Mouse (Mus musculus): ENCODE results near the gene Exosc10.

Exosc10 gene

GRCm38 (mm10) chr4:148558297-148559000 lies at the start of gene Exosc10:
Gene Exosc10 (plus strand): TSS chr4:148558429.
- peak; percentile 90 for DNase-seq

GRCm38 (mm10) chr4:148509450-148510084 lies 48.7 kb upstream of the Exosc10 start:
- DNase-seq: no peak

DNA sequence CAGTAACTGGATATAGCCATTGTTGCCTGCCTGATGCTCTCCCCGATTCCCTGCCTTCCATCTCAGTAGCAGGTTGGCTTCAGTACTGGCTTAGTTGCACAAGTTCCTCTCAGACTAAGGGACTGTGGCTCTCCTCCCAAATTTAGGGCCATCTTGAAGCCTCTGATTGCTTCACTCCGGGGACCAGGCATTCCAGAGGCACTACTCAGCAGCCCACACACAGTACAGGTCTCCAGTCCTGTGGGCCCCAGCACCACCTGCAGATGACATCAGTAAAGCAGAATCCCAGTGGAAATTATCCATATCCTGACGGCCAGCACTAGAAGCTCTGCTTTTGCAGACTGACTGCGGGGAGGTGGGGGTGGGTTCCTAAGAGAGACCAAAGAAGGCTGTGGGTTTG lies 47.5 kb upstream of the Exosc10 start:
- DNase-seq: no peak

- no peak for DNase-seq
Observed at GRCm38 (mm10) chr4:148511334-148511733, 46.9 kb upstream of the Exosc10 start.

DNA sequence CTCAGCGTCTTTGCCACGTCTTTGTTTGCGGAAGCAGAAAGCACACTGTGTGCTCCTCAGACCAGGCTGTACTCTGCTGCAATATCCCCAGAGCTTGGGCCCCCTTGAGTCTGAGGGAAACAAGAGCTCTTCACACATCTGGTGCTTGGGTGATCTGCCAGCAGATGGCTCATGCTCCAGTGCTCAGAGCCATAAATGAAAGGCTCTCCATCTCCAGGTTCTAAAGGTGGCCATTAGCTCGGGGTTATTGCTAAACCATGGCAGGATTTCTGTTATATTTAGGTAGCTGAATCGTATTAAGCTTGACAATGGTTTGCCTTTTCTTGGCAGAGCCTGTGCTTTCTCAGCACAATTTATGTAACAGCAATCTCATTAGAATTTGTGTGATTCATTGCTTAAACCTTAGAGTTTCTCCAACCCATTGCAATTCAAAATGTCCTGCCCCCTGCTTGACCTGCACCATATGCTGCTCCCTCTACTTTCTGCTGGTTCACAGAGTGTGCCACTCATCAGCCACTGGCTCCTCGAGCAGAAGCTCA lies 45.1 kb upstream of the Exosc10 start:
- DNase-seq: no peak

DNA sequence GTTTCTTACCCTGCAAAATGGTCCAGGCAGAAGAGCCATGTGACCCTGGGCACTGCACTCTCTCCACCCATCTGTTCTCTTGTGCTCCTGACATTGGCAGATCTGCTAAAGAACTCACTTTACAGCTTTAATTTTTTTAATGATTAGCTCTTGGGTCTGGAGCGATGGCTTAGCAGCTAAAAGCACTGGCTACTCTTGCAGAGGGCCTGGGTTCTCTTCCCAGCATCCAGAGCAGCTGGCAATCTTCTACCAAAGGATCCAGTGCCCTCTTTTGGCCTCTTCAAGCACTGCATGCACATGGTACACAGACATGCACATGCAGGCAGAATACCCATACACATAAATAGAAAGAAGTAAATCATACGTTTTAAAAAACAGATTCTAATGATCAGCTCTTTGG lies 42.9 kb upstream of the Exosc10 start:
- DNase-seq: peak; percentile 33

- DNase-seq: no peak
Observed at GRCm38 (mm10) chr4:148517809-148518208, 40.4 kb upstream of the Exosc10 start.

DNA sequence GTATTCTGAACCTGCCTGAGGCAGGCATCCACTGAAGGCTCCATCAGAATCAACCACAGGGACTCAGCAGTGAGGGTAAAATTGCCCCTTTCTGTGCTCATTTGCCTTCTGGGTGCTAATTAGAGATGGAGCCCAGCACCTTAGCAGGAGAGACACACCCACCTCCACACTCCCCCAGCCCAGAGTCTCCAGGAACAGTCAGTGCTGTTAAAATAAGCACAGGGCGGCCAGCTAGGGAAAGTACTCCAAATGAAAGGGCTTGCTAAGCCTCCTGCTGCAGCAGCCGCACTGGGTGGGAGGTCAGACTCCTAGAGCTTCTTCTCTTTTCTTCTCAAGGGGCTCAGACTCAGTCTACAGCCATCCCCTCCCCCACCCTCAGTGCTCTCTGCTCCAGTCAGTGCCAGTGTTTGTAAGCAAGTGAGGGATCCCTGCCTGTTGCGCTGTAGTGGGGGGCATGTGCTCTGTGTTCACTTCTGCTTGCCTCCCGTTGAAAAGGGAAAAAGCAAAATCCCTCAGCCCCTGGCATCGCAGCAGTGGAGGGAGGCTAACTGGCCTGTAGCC lies 39.9 kb upstream of the Exosc10 start:
- DNase-seq: no peak

GRCm38 (mm10) chr4:148523538-148523937 lies 34.7 kb upstream of the Exosc10 start:
- DNase-seq: no peak

GRCm38 (mm10) chr4:148527158-148527910 lies 30.9 kb upstream of the Exosc10 start:
- no peak for DNase-seq

DNA sequence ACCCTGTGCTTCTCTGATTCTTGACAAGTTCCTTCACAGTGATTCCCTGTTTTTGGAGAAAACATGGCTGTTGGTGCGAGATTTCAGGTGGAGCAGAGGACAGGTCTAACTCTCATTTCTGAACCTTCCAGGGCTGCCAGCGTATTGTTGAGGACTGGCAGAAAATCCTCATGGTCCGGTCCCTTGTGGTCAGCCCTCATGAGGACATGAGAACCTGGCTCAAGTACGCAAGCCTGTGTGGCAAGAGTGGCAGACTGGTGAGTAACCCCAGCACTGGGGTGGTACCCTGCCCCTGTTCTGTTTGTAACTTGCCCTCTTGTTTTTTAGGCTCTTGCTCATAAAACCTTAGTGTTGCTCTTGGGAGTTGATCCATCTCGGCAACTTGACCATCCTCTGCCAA lies 27.9 kb upstream of the Exosc10 start:
- no peak for DNase-seq

DNA sequence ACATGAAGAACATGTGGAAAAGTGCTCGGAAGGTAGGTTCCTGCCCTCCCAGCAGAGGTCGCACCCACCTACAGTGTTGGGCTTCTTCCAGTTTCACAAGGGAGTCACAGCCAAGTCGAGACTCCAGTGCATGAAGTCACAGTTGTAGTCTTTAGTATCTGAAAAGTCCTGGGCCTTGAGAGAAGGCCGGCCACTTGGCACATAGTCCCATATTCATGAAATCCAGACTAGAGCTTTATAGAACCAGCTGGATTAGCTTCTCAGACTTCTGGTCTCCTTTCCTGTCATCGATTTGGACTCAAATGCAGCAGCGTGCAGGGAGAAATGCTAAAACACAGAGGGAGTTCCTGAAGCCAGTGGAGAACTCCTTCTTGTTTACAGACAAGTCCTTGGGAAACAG lies 27.5 kb upstream of the Exosc10 start:
- DNase-seq: no peak

DNA sequence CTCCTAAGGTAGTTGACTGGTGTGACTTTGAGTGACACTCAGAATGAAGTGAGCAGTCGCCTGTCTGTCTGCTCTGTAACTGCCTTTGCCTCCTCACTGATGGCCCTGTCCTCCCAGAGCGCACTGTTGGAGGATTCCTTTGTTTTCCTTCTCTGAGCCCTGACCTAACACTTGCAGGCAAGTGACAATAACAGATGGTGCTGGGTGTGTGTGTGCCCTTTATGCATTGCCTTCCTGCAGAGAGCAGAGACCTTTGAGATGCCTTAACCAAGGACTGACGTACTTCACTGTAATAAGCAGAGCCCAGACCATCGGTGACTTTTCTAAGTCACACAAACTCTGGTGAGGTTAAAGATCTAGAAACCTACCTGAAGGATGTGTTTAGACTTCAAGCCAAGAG lies 26.9 kb upstream of the Exosc10 start:
- DNase-seq: no peak

GRCm38 (mm10) chr4:148532516-148532915 lies 25.7 kb upstream of the Exosc10 start:
- no peak for DNase-seq

GRCm38 (mm10) chr4:148533613-148534328 lies 24.5 kb upstream of the Exosc10 start:
- no peak for DNase-seq

DNA sequence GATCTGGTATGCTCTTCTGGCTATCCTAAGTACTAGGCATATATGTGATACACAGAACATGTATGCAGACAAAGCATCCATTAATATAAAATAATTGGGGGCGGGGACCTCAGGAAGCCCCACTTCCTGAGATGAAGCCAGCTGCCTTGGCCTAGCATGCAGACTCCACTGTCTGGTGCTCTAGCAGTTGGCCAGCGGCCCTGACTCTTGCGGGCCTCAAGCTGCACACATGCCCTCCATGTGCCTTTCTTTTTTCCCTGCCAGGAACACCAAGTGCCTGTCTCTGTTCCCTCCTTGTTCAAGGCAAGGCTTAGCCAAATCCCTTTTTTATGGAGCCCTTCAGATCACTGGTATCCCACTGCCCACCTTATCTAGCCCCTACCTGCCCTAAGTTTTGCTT lies 22.4 kb upstream of the Exosc10 start:
- DNase-seq: no peak

DNA sequence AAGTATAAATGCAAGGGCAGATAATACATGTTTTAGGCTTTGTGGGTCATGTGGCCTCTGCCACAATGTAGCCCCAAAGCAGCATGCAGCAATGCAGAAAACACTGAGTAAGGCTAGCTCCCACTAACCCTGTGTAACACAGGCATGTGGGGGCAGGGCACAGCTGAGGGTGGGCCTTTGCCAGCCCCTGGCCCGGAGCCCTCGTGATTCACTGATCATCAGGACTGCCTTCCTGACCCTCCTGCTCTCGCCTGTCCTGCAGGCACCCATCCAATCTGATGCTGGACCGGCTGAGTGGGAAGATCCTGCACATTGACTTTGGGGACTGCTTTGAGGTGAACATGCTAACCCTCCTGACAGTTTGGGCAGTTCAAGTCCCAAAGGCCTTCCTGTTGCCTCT lies 9.1 kb upstream of the Exosc10 start:
- no peak for DNase-seq

GRCm38 (mm10) chr4:148557766-148558165 lies 463 bp upstream of the Exosc10 start:
- no peak for DNase-seq

DNA sequence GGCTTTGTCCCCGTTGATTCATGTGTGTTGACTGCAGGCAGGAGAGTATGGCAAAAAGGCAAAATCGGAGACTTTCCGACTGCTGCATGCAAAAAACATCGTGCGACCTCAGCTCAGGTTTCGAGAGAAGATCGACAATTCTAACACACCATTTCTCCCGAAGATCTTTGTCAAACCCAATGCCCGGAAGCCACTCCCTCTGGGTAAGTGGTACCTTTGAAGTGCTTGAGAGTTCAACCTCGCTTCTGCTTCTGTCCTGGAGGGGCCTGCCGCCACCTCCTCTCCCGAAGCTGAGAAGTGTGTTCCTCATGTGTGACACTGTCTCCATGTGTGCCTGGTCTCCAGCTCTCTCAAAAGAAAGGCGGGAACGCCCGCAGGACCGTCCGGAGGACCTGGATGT lies 4.4 kb downstream of the Exosc10 start:
- DNase-seq: no peak

GRCm38 (mm10) chr4:148563595-148563994 lies 5.4 kb downstream of the Exosc10 start:
- no peak for DNase-seq

DNA sequence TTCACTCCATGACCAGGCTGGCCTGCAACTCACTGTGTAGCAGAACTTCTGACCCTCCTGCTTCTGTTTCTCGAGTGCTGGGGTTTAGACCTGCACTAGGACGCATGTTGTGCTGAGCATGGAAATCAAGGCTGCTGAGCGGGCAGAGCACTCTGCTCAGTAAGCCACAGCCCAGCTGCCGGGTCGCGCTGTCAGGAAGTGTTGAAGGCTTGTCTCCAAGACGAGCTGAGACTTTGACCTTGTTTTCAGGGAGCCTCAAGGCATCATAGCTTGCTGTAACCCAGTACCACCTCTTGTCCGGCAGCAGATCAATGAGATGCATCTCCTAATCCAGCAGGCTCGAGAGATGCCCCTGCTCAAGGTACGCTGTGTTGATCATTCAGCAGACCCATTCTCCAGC lies 11.9 kb downstream of the Exosc10 start:
- DNase-seq: no peak

DNA sequence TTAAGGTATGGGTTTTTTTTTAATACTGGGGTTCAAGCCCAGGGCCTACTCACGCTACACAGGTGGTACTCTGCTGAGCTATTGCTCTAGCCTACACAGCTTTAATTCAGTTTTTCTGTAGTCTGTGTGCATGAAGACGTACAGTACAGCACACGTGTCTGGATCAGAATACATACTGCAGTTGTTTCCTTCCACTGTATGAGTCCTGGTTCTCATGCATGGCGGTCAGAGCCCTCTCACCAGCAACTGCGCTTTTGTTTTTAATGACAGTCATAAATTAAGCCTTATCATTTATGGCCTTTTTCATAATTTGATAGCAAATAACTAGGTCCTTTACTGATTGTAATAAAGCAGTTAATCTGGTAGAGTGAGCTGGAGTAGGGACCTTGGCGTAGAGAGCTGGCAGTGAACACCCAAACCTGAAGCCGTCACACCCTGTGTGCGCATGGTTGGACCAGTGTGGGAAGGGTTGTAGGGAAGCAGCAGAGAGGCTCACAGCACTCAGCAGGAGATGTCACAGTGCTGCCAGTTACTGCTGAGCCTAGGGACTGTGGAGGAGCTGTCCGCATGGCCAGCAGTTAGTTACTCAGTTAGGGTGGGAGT lies 12.6 kb downstream of the Exosc10 start:
- DNase-seq: no peak
